Mouse (Mus musculus): Measurements from ENCODE around the gene D430042O09Rik.

The D430042O09Rik gene

GRCm38 (mm10) chr7:125873971-125874495 lies 166.3 kb downstream of the D430042O09Rik start:
- DNase-seq: peak in 1 of 2 experiments; percentile 14

GRCm38 (mm10) chr7:125878040-125878439 lies 170.4 kb downstream of the D430042O09Rik start:
- no peak for DNase-seq

- DNase-seq: no peak
Observed at GRCm38 (mm10) chr7:125883232-125883631, 175.5 kb downstream of the D430042O09Rik start.

GRCm38 (mm10) chr7:125886116-125886680 lies 178.5 kb downstream of the D430042O09Rik start:
- no peak for DNase-seq

- peak in 1 of 2 experiments; percentile 20 for DNase-seq
Observed at GRCm38 (mm10) chr7:125887124-125887523, 179.4 kb downstream of the D430042O09Rik start.

- DNase-seq: no peak
Observed at GRCm38 (mm10) chr7:125887761-125888160, 180.1 kb downstream of the D430042O09Rik start.

- no peak for DNase-seq
Observed at GRCm38 (mm10) chr7:125888373-125888772, 180.7 kb downstream of the D430042O09Rik start.

- DNase-seq: no peak
Observed at GRCm38 (mm10) chr7:125893621-125894020, 185.9 kb downstream of the D430042O09Rik start.

- DNase-seq: no peak
Observed at GRCm38 (mm10) chr7:125897059-125897458, 189.4 kb downstream of the D430042O09Rik start.

- DNase-seq: no peak
Observed at GRCm38 (mm10) chr7:125899036-125899435, 191.3 kb downstream of the D430042O09Rik start.

- no peak for DNase-seq
Observed at GRCm38 (mm10) chr7:125899916-125900315, 192.2 kb downstream of the D430042O09Rik start.

- DNase-seq: no peak
Observed at GRCm38 (mm10) chr7:125900386-125901161, 192.9 kb downstream of the D430042O09Rik start.

- DNase-seq: no peak
Observed at GRCm38 (mm10) chr7:125920801-125921200, 213.1 kb downstream of the D430042O09Rik start.

- no peak for DNase-seq
Observed at GRCm38 (mm10) chr7:125924044-125924443, 216.4 kb downstream of the D430042O09Rik start.

Measured in kidney, postnatal 36 days (tissue).